14 mouse cellular contexts compared by ENCODE assay signal in the genomic region with DNA sequence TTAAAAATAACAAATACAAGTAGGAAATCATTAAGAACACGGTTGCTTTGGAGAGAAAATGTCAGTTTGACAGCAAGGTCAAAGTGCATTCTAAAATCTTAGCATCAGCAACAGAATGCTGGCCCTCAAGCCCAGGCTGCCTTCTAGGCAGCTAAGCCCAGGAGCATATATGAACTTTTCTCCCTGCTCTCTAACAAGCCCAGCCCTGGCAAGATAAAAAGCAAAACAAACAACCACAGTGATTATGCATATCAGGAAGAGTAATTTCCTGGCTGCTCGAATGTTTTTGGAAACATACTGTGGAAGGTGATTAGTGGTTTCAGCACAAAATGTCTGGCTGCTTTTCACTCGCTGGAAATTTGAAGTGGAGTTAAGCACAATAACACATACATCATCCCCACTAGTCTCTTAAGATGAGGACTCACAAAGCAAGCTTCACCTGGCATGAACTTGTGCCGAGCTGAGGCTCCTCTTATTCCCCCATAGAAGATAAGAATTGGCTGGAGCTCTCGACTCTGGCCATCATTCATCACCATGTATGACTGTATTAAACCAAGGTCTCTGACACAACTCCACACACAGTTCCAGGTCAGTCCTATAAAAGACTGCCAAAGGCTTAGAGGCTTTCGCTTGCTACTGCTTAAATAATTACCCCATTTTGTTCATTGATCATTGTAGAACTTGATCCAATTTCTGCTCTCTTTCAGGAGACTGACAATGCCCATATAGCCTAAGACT.
DNase-seq lines count a peak whose midpoint lies in the region; ATAC-seq and TF ChIP-seq lines count a peak whose summit lies in the region.
"Had no signal": no experiment of that assay in that cellular context is flagged by ENCODE, and none has a peak within 500 bp of the region (broad histone marks: within the 10 kb centered on the region; RNA-seq: fewer than 3 reads in every experiment).

No protein-coding gene starts in this region.

- no peak for TF ChIP-seq POLR2A in liver, adult 2 months (IDR thresholded peaks at IDR 0.05; ENCODE audit: extremely low read depth, insufficient read depth, low read length)

- DNase-seq in adrenal gland, adult 2 months = peak; percentile 52
- DNase-seq in adrenal gland, postnatal 4 days (ENCODE audit: low spot score in 2 of 2) = no peak
- DNase-seq in liver, adult 2 months (ENCODE audit: extremely low read depth, low read depth, low spot score) = peak; percentile 7
- peak; percentile 5 for DNase-seq in lung, postnatal 14 days
- no peak for DNase-seq in cerebellum, postnatal 25 days
- no peak for DNase-seq in spleen, postnatal 4 days (ENCODE audit: low spot score in 2 of 2)
- DNase-seq: gastrocnemius, postnatal 36 days; thymus, adult 18-20 months had no signal

- no peak overlapping the region for H3K4me2 ChIP-seq in liver, embryonic 12.5 days
- H3K4me2 ChIP-seq in forebrain, embryonic 15.5 days (replicated peaks) = no peak overlapping the region

- TF ChIP-seq CTCF in liver, adult 2 months (IDR thresholded peaks at IDR 0.05; ENCODE audit: low read depth, low read length) = no peak

- H3K4me3 ChIP-seq in liver, adult 2 months (ENCODE audit: insufficient read depth, low read depth, low read length) = no peak overlapping the region
- H3K4me3 ChIP-seq in liver, embryonic 12.5 days = no peak overlapping the region
- no peak overlapping the region for H3K4me3 ChIP-seq in forebrain, embryonic 15.5 days
- H3K4me3 ChIP-seq: left cerebral cortex, adult 2 months; myocyte had no signal

- WGBS in liver, adult 2 months = 52% methylated on average over 6 of the region's 6 CpGs
- 45% methylated on average over 6 of the region's 6 CpGs for WGBS in liver, embryonic 12.5 days (ENCODE audit: insufficient replicate concordance)
- 17% methylated on average over 6 of the region's 6 CpGs for WGBS in forebrain, embryonic 15.5 days

- H3K9me3 ChIP-seq in liver, embryonic 12.5 days (replicated peaks) = no peaks in the 10 kb centered on the region
- no peaks in the 10 kb centered on the region for H3K9me3 ChIP-seq in forebrain, embryonic 15.5 days

- no peak for ATAC-seq in liver, embryonic 12.5 days
- ATAC-seq in forebrain, embryonic 15.5 days (replicated peaks) = peak; percentile 91
- ATAC-seq: intestine, embryonic 16.5 days had no signal

- no peaks in the 10 kb centered on the region for H3K79me2 ChIP-seq in liver, adult 2 months (ENCODE audit: control insufficient read depth, insufficient read depth, low read length)

- no peak overlapping the region for H3K27ac ChIP-seq in liver, adult 2 months (replicated peaks; ENCODE audit: insufficient read depth, low read depth, low read length)
- no peak overlapping the region for H3K27ac ChIP-seq in liver, embryonic 12.5 days
- peak overlapping the region; percentile 23; the same call in 1 of the 2 replicates for H3K27ac ChIP-seq in forebrain, embryonic 15.5 days (replicated peaks)
- H3K27ac ChIP-seq: left cerebral cortex, adult 2 months; macrophage had no signal

- no peaks in the 10 kb centered on the region for H3K4me1 ChIP-seq in liver, adult 2 months (ENCODE audit: control insufficient read depth, insufficient read depth, low read length)
- H3K4me1 ChIP-seq in liver, embryonic 12.5 days = no peaks in the 10 kb centered on the region
- H3K4me1 ChIP-seq in forebrain, embryonic 15.5 days = peaks cover 17% of the 10 kb centered on the region

- H3K27me3 ChIP-seq in liver, adult 2 months (ENCODE audit: control insufficient read depth, insufficient read depth, low read length) = no peaks in the 10 kb centered on the region
- H3K27me3 ChIP-seq in liver, embryonic 12.5 days (replicated peaks) = no peaks in the 10 kb centered on the region
- H3K27me3 ChIP-seq in forebrain, embryonic 15.5 days = no peaks in the 10 kb centered on the region

- no peaks in the 10 kb centered on the region for H3K36me3 ChIP-seq in liver, adult 2 months (ENCODE audit: control insufficient read depth, insufficient read depth, low read length)
- H3K36me3 ChIP-seq in liver, embryonic 12.5 days = no peaks in the 10 kb centered on the region
- H3K36me3 ChIP-seq in forebrain, embryonic 15.5 days = no peaks in the 10 kb centered on the region

- no peak overlapping the region for H3K9ac ChIP-seq in liver, adult 2 months (ENCODE audit: low read depth, low read length)
- H3K9ac ChIP-seq in liver, embryonic 12.5 days = no peak overlapping the region
- no peak overlapping the region for H3K9ac ChIP-seq in forebrain, embryonic 15.5 days (replicated peaks)

Comparison
In these comparisons a context has a peak if more than half of its experiments do, and no peak if none do; other contexts are left out.
1. DNase-seq: peak in adrenal gland, adult 2 months (single experiment), liver, adult 2 months (single experiment) and lung, postnatal 14 days (single experiment); none in adrenal gland, postnatal 4 days (0 of 2), cerebellum, postnatal 25 days (0 of 2) and spleen, postnatal 4 days (0 of 2).